Mouse (Mus musculus): Measurements from ENCODE around the gene Habp2.

Gene Habp2

DNA sequence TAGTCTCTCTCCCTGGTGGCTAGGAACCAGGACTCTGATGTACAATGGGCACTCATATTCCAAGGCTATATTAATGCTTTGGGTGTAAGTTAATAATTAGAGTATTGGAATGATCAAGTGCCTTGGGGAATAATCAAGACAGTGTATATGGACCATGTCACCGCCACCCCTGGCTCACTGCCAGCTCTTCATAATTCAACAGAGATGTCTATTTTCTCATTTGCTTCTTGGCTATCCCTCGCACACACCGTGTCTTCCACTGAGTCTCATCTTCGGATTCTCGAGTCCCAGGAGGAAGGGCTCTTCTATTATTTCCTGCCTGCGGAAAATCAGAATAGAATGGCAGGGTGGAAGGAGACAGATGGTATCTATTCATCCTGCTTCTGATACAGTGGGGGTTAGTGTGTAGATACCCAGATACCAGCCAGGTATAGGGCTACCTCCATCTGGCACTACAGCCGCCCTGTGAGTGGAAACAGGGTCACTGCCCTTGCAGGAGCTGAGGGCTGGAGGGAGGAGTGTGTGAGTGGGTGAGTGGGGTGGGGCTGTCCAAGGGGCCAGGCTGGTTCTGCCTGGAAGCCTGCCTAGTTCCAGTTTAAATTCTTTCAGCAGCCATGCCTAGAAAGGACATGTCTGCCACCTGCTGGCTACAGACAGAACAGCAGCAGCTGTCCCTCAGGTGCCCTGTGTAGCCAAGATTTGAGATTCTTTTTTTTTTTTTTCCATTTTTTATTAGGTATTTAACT is 7.9 kb downstream of the Habp2 start:
- DNase-seq (ENCODE audit: low read depth, low spot score): peak; percentile 73

DNA sequence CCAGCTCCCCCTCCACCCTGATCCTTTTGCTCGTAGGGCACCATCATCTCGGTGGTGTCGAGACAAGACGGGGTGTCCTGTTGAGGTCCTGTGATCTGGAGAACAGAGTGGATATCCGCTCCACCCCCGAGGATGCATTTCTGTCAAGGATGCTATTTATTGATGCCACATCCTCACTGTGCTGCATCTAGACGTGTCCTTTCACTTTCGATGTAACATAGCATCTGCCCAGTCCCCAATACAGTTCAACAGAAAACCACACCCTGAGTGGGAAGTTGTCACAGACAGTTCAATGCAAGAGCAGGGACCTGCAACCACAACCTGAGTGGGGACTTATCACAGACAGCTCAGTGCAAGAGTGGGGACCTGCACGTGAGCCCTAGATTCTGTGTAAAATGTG is 9.7 kb downstream of the Habp2 start:
- no peak for DNase-seq (ENCODE audit: low read depth, low spot score)

DNA sequence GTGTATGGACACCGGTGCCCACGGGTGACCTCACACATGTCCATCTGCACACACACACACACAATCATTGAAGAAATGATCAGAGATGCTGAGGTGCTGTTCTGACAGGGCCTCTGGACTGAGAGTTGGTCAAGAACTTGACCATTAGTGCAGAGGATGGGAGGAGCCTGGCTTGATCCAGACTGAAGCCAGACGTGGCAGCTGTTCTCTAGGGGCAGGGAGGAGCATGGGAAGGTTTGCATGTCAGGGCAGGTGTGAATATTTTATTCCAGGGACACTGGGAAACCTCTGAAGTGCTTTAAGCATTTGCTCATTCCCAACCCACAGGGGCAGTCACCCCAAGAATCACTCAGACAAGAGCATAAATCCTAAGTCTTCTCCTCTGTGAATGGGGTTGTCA is 10.3 kb downstream of the Habp2 start:
- DNase-seq (ENCODE audit: low read depth, low spot score): no peak

DNA sequence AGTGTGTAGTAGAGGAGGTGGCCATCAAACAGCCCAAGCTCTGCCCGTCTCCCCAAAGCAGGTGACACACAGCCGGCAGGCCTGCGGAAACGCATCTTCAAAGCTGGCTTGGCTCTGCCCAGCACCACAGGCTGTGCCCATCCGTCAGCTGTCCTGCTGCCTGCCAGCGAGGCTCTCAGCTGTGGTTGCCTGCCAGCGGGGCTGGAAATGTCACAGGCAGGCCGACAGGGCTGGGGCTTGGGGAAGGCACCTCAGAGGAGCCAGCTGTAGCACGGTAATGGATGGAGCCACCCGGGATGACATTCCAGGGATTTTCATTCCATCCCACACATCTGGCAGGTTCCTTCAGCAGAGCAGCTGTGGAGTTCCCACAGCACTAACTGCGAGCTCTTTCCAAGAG is 13.9 kb downstream of the Habp2 start:
- DNase-seq (ENCODE audit: low read depth, low spot score): no peak

DNA sequence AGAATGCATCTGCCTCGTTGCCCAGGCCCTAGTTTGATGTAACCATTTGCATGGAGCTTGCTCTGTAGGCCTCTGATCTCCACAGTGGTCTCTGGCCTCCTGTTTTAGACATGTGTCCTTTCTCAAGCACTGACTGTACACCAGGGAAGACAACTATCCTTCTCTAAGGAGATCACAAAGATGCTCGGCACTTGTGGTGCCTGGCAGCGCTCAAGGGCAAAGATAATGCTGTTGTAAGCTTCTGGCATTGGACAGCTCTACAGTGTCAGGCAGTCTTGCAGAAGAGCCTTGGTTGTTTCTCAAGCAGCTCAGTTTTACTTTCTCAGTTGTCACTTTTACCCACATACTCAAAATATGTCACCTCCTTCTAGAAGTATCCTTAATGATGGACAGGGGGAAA is 29.6 kb downstream of the Habp2 start:
- no peak for DNase-seq (ENCODE audit: low read depth, low spot score)

DNA sequence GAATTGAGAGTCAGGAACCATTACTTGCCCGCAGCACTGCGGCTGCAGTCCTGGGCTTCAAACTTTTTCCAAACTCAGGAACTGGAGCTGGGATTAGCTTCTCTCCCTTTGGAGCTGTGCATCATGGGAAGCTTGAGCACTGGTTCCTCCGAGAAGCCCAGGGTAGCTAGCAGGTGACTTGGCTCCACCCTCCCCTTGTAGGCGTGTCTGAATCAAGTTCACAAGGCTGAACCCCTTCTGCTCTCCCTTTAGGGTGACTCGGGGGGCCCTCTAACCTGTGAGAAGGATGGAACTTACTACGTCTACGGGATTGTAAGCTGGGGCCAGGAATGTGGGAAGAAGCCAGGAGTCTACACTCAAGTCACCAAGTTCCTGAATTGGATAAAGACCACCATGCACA is 32.3 kb downstream of the Habp2 start:
- no peak for DNase-seq (ENCODE audit: low read depth, low spot score)

DNA sequence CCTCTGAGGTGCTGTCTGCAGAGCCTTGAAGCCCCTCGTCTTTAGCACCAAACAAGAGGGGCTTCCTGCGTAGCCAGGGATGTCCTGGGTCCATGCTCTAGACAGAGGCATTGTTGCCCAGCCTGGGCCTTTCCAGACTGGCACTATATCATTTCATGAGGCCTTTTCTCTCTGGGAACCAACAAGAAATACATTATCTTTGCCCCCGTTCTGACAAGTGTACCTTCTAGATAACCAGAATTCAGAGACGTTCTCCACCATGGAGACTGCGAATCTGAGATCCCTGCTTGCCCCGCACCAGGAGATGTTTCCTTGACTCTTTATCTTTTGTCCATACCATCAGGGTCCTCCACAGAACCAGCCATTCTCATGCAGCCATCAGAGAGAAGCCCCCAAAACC is 32.7 kb downstream of the Habp2 start:
- DNase-seq (ENCODE audit: low read depth, low spot score): no peak

DNA sequence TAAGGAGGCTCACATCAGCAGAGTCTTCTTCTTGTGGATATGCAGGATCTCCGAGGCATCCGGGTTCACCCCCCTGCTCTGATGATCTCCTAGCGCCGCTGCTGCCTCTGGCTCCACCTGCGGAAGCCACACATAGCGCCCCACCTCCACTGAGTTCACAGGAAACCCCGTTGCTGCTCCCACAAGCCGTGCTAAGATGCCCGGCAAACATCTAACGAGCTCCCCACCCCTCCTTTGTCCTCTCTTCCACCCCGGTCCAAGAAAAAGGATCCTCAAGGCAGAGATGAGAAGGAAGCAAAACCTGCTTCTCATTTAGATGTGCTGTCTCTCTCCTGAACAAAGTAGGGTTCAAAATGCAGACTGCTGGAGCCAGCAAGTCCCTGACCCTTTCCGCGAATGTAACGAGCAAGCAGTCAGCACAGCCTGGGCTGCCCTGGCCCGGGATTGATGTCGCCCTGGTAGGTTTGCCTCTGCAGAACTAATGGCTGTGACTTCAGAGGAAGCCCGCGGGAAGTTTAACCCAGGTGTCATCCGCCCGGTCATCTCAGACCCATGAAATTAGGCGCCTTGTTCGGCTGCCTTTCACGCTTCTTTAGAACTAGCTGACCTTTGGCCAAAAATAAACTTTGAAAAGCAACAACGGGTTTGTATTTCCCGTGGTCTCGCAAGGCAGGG is 33.4 kb downstream of the Habp2 start:
- DNase-seq (ENCODE audit: low read depth, low spot score): peak; percentile 42

DNA sequence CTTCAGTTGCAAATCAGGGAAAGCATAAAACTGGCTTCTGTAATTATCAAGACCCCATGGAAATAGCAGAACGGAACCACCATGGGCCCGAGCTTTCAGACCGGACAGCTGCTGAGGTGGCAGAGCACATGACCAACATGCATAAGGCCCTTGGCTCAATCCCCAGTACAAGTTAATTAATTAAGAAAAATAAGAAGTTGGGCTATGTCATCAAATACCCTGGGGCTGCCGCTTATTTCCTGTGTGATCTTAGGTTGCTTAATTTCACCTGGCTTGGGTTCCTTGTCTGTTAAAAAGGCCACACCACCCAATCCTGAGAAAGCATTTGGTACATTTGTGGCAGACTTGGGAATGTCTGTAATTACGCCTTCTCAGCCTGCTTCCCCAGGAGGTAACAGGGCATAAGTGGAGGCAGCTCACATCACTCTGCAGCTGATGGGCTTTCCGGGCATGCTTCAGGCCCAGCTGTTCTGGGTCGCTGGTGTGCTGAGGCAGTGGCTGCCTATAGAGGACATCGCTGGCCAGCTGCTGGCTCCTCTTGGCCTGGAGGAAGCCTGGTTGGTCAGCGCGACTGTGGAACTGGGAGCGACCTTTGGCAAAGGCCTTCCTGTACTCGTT is 34.5 kb downstream of the Habp2 start:
- DNase-seq (ENCODE audit: low read depth, low spot score): peak; percentile 24

DNA sequence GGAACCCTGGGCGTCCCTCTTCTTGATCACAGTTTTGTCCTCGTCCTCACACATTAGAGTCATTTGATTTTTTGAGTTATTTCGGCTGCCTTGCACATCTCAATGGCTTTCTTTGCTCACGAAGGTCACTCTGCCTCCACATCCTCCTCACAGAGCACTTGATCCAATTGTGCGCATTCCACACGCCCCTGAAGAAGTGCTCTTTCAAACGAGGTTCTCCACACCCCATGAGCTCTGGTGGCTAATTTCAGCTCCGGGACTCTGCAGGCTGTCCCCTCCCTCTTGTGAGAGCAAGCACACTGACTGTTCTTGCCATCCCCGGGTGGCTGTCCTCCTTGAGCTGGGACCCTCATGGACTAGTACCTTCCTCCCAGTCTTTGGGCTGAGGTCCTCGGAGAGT is 38.7 kb downstream of the Habp2 start:
- DNase-seq (ENCODE audit: low read depth, low spot score): no peak

DNA sequence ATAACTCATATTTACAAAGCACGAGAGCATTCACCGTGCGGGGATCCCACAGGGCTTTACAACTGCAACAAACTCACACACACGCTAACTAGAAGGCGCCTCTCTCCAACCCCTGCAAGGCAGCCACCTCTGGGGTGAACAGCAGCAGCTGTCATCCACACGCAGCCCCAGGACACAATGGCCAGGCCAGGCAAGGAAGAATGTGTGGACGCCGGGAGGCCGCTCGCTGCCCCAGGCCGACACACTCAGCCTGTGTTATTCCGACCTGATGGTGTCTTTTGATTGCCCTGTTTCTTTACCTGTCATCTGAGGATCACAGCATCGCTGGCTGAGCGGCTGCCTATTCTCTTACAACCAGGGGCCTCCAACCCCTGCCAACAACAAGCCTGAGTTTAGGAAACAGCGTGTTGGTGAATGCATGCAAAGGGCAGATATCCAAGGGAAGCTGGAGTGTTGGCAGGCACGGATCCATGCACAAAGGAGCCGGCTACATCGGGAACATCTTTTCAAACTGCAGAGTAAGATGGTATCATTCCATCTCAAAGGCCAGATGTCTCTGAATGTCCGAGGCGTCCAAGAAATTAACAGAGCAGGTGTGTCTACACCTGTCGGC is 39.4 kb downstream of the Habp2 start:
- no peak for DNase-seq (ENCODE audit: low read depth, low spot score)

DNA sequence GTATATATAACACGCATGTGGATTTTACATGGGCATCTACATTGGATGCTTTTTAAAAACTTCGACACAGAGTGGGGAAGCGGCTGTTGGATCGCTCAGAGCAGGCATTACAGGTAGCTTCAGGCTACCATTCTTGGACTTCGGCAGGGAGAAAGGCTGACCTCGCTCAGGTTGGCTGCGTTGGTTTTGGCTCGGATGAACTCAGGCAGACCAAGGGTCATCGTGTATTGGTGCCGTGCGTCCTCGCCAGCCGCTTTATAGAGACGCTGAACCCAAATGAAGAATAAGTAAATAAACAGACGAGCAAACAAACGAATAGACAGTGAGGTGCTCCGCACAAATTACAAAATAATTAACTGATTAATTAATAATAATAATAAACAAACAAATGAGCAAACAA is 49.4 kb downstream of the Habp2 start:
- no peak for DNase-seq (ENCODE audit: low read depth, low spot score)

DNA sequence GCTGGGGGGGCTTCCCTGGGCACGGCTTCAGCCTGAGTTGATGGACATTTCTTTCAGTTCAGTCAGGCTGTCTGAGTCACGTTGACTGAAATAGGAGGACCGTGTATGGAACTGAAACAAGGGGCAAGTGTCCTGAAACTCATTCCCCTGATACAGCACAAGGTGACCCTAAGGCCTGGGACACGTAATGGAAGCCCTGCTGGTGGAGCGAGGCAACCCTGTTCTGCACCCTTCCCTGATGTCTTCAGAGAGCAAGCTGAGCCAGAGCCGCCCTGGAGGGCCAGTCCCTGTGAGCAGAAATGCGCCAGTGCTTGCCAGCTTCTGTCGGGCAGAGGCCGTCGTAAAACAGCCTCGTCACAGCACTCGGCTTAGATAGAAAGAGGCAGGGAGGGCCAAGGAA is 49.9 kb downstream of the Habp2 start:
- DNase-seq (ENCODE audit: low read depth, low spot score): no peak

DNA sequence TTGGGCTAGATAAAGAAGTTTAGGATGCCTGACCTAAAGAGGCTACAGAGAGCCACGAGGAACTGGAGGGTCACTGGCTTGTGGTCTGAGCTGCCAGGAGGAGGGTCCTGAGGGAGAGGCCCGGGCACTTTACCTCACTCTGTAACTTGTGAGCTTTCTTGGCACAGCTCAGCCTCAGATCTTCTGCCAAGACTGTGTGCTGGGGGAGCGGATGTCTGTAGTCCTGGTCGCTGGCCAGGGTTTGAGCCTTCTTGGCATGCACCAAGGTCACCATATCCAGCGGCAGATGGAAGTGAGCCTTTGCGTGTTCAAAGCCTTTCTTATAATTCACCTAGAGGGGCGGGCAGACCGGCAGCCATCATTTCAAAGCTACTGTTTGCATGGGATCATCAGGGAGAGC is 55.1 kb downstream of the Habp2 start:
- DNase-seq (ENCODE audit: low read depth, low spot score): no peak

DNA sequence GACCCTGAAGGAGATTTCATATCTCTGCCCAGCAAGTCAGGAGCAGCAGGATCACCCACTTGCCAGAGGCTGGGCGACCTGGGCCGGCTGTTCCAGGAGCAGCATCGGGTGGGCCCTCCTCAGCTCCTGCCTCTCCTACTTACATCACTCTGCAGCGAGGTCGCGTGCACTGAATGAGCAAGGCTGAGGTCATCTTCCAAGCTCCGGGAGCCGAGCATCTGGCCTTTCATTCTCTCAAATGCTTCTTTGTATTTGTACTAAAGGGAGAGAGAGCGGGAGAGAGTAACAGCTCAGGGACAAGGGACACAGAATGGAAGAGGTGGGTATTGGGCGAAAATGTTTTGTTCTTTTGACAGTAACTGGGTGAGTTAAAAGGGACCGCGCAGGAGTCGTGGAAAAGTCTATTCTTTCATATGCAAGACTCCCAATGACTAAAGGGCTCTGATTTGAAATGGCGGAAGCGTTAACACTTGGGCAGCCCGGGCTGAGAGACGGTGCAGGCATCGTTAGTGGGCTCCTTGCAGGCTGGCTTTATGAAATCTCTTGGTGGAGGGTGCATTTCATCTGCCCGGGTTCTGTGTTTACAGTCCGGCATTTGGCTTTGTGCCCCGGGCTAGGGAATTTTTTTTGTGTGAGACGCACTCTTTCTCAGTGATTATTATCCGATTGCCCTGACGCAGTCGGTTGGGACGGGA is 57.1 kb downstream of the Habp2 start:
- no peak for DNase-seq (ENCODE audit: low read depth, low spot score)

DNA sequence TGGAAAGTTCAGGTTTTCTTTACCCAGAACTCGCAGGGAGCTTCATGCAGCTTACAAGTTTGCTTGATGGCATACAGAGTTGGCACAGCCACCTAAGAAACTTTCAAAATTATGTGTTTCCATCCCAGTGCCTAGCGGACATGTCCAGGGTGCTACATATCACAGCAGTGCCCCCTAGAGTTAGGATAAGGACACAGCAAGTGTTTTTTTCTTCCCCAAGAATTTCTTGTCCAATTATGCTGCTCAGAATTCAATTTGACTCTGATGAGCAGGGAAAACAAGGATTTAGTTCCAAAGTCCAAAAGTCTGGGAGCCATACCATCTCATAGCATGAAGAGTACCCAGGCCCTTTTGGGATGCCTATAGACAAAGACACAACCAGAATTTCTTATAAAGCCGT is 59.1 kb downstream of the Habp2 start:
- no peak for DNase-seq (ENCODE audit: low read depth, low spot score)

DNA sequence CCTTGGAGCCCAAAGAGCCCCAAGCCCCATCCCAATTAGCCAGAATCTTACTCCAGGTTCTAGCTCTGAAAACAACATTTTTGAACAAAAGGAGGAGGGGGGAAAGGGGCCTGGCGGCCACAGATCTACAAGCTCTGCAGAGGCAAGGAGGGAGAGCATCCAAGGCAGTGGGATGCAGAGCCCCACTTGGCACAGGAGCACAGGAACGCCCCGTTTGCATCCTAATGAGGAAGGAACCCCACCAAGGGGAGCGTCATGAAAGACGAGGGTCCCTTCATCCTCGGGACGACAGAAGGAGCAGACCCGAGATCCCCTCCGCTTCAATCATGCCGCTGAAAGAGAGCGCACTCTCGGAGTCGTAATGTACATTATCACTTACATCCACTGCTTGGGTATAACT is 59.8 kb downstream of the Habp2 start:
- no peak for DNase-seq (ENCODE audit: low read depth, low spot score)

DNA sequence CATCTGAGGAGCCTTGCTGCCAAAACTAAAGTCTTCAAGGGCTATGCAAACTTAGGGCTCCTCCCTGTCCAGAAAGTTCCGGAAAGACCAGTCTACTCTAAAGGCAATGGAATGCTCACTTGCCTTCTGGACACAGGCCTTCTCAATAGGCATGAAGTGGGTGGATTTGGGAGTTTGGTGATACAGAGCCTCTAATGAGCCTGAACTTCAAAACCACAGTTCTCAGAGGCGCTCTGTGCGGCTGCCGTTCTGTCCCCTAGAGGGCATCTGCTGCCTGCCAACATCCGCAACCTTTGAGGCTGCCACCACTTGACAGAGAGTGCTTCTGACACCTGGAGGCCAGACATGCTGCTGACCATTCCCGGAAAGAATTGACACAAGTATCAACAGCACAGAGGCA is 62.4 kb downstream of the Habp2 start:
- peak; percentile 39 for DNase-seq (ENCODE audit: low read depth, low spot score)

DNA sequence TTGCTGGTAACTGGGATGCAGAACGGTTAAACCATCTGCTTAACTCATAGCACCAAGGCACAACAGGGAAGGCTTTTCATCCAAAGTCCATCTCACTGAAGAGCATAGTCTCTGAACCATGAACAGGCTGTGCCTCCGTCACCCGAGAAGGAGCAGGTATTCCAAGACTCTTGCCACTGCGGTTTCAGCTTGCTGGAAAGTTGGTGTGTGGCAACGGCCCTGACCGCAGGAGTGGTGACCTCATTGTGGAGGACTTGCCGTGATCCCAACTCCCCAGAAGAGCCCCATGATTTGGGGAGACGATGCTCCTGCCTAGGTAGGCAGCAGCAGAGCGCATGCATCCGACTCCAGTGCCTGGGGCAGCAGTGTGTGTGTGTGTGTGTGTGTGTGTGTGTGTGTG is 66.8 kb downstream of the Habp2 start:
- no peak for DNase-seq (ENCODE audit: low read depth, low spot score)

DNA sequence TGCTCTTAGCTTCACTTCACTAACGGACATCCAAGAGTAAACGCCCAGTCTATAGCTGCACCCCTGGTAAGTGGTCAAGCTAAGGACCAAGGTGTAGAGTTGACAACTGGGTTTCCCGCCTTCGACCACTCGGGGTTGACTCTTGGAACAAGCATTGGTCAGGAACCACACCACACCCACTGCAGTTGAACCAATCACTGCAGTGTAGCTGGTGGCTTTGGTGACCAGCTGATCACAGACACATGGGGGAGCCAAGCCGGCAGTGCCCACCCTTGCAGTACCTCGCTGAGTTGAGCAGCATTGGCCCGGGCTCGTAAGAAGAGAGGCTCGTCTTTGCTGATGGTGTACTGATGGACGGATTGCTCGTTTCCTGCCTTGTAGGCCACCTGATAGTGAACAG is 68.3 kb downstream of the Habp2 start:
- DNase-seq (ENCODE audit: low read depth, low spot score): no peak

DNA sequence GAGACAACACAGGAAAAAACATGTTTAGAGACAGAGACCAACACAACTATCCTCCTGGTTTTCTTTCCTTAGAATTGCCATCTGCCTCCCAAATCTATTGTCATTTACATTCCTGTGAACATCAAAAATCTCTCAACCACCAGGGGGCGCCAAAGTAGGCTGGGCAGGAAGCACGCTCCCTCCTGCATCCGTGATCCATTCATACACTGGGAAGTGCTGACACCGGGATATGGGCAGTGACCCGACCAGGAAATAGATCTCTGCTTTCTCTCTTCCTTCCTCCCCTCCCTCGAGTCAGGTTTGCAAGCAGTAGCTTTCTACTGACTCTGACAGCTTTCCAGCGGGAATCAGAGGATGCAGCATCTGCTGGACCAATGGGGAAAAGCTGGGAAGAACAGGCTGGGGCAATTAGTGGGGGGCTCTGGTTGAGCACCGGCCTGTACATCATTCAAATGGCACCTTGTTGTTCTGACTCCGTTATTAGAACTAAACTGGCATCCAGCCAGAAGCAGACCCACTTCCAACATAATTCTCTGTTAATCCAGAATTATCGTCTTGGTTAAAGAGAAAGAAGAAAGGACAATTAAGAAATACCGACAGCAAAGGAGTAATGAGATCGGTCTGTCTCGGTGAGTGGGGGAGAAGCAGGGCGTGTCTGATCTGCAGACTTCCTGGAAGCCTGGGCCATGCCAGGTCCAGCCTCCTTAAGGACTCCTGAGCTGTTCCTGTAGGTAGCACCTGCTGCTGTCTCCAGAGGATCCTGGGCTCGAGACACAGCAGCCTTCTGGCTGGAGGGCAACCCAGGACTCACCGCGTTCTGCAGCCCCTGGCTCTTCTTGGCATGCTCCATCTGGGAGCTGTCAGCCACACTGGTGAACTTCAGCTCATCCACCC is 69.8 kb downstream of the Habp2 start:
- DNase-seq (ENCODE audit: low read depth, low spot score): peak; percentile 65

Measured in forelimb bud, embryonic 11.5 days (tissue).